In genomic region chr8:116488546-116488945, GRCm38 (mm10) we compare ENCODE assay signal across 27 mouse cellular contexts. TPM values are rescaled to one million over a fixed set of nuclear protein-coding genes. Genes with fewer than 3 reads are reported as not detected.
A peak's percentile ranks its signal among the peaks of the same experiment; 100 is the strongest.
DNase-seq lines count a peak whose midpoint lies in the region.
"Had no signal": no experiment of that assay in that cellular context is flagged by ENCODE, and none has a peak within 500 bp of the region (broad histone marks: within the 10 kb centered on the region; RNA-seq: fewer than 3 reads in every experiment).

No protein-coding gene starts in this region.

- peaks cover 77% of the 10 kb centered on the region for H3K27me3 ChIP-seq in midbrain, embryonic 10.5 days (ENCODE audit: low read depth, poor library complexity, severe bottlenecking)
- H3K27me3 ChIP-seq: CH12.LX; heart, embryonic 12.5 days; heart, embryonic 15.5 days had no signal

- DNase-seq in heart, adult 11 months = peak; percentile 37
- DNase-seq in heart, postnatal 14 days = no peak
- peak; percentile 68 for DNase-seq in thymus, postnatal 14 days
- peak; percentile 61 for DNase-seq in thymus, postnatal 4 days
- no peak for DNase-seq in B cell, adult 2 months
- DNase-seq in midbrain, embryonic 10.5 days (ENCODE audit: low spot score) = no peak
- DNase-seq: adrenal gland, postnatal 10 days; adrenal gland, postnatal 36 days; cerebellum, adult 18-20 months; cerebellum, adult 9-10 months; cerebellum, postnatal 14 days; gastrocnemius, postnatal 14 days; heart, adult 18-20 months; heart, postnatal 10 days; heart, postnatal 4 days had no signal

- H3K4me3 ChIP-seq in midbrain, embryonic 10.5 days = no peak overlapping the region
- H3K4me3 ChIP-seq: forebrain, embryonic 10.5 days; forebrain, embryonic 13.5 days; heart, embryonic 12.5 days; heart, embryonic 15.5 days had no signal

- no peaks in the 10 kb centered on the region for H3K36me3 ChIP-seq in midbrain, embryonic 10.5 days
- H3K36me3 ChIP-seq: forebrain, embryonic 10.5 days; G1E; heart, embryonic 12.5 days; heart, embryonic 15.5 days had no signal

- intact Hi-C loops in heart, postnatal 14 days (cut with DNase I) = loop anchor here (10.0 kb wide), 1 partner anchor 376 kb away; no protein-coding TSS in a partner anchor

- 83% methylated on average over 2 of the region's 2 CpGs for WGBS in midbrain, embryonic 10.5 days

- H3K9me3 ChIP-seq in midbrain, embryonic 10.5 days (replicated peaks) = no peaks in the 10 kb centered on the region
- H3K9me3 ChIP-seq: forebrain, embryonic 10.5 days; forebrain, embryonic 13.5 days; heart, embryonic 15.5 days had no signal

- H3K4me1 ChIP-seq in midbrain, embryonic 10.5 days = peaks cover 3% of the 10 kb centered on the region
- H3K4me1 ChIP-seq: heart, embryonic 12.5 days; heart, embryonic 15.5 days had no signal

- no peak overlapping the region for H3K27ac ChIP-seq in midbrain, embryonic 10.5 days (replicated peaks)
- H3K27ac ChIP-seq: forebrain, embryonic 10.5 days; forebrain, embryonic 13.5 days; heart, embryonic 15.5 days; hindbrain, embryonic 14.5 days; hindbrain, postnatal 0 days had no signal

RNA-seq across cellular contexts. Expression of gene Dynlrb2, which starts 16.2 kb away (rescaled TPM):
- total RNA-seq in heart, postnatal 14 days (2021) = not detected
- 1.4 and 1.7 TPM in 2 replicates for polyA plus RNA-seq in midbrain, embryonic 10.5 days (2016; fragmentation: Nextera tagmentation; extraction: Ambion mirVana)
- total RNA-seq: adrenal gland, adult 18-20 months; adrenal gland, postnatal 36 days; CH12.LX; G1E; gastrocnemius, adult 18-20 months; gastrocnemius, postnatal 14 days; gastrocnemius, postnatal 4 days; heart, postnatal 10 days; heart, postnatal 4 days had no signal
- polyA plus RNA-seq: embryonic facial prominence, embryonic 11.5 days; G1E; heart, embryonic 12.5 days had no signal

Comparison
In these comparisons a context has a peak if more than half of its experiments do, and no peak if none do; other contexts are left out.
1. DNase-seq: peak in heart, adult 11 months (single experiment), thymus, postnatal 14 days (single experiment) and thymus, postnatal 4 days (single experiment); none in heart, postnatal 14 days (0 of 2), B cell, adult 2 months (0 of 2) and midbrain, embryonic 10.5 days (single experiment).